Mouse (Mus musculus): ENCODE data around the gene Olfr69. TPM values are rescaled to one million over a fixed set of nuclear protein-coding genes. Genes with fewer than 3 reads are reported as not detected.
"Not testable (repeated sequence)": the region's sequence is repeated elsewhere in the genome, so short reads cannot be mapped to it uniquely, and the experiment has no call there.

Gene Olfr69
- not detected in 2 replicates for polyA plus RNA-seq (2014; fragmentation: Nextera tagmentation; extraction: Ambion mirVana)

- Histone ChIP-seq H3K27me3 (ENCODE audit: control insufficient read depth, insufficient read depth, low read length) (no peaks in the 10 kb centered on the region), H3K4me3 (ENCODE audit: low read depth, low read length) (no peak within 1 kb of the TSS), H3K27ac (replicated peaks; ENCODE audit: low read depth, low read length) (no peak within 1 kb of the TSS), H3K9me3 (replicated peaks; ENCODE audit: control insufficient read depth, low read length) (no peaks in the 10 kb centered on the region), H3K4me2 (ENCODE audit: low read depth, low read length) (no peak within 1 kb of the TSS), H3K9ac (replicated peaks; ENCODE audit: low read length) (no peak within 1 kb of the TSS), H3K4me1 (ENCODE audit: control insufficient read depth, insufficient read depth, low read length) (no peaks in the 10 kb centered on the region), H3K36me3 (replicated peaks; ENCODE audit: control insufficient read depth, insufficient read depth, low read depth, low read length) (no peaks in the 10 kb centered on the region)
- 81% methylated on average over 2 of the region's 2 CpGs for WGBS
- DNase-seq (ENCODE audit: low spot score) (no peak), ATAC-seq (replicated peaks; ENCODE audit: insufficient number of reproducible peaks, low FRiP score, low TSS enrichment, low read depth) (no peak)
These were observed at the start of gene Olfr69 for GRCm38 (mm10) chr7:103771494-103771893. Gene Olfr69 (minus strand): TSS chr7:103771594.

- not testable (repeated sequence) for H3K36me3 ChIP-seq (replicated peaks; ENCODE audit: control insufficient read depth, insufficient read depth, low read depth, low read length); H3K27ac ChIP-seq (replicated peaks; ENCODE audit: low read depth, low read length); H3K27me3 ChIP-seq (ENCODE audit: control insufficient read depth, insufficient read depth, low read length); H3K4me3 ChIP-seq (ENCODE audit: low read depth, low read length); DNase-seq (ENCODE audit: low spot score); H3K4me2 ChIP-seq (ENCODE audit: low read depth, low read length); ATAC-seq (replicated peaks; ENCODE audit: insufficient number of reproducible peaks, low FRiP score, low TSS enrichment, low read depth); H3K9me3 ChIP-seq (replicated peaks; ENCODE audit: control insufficient read depth, low read length); H3K9ac ChIP-seq (replicated peaks; ENCODE audit: low read length); H3K4me1 ChIP-seq (ENCODE audit: control insufficient read depth, insufficient read depth, low read length)
- WGBS: 67% methylated on average over 1 of the region's 2 CpGs
These were observed 43.7 kb upstream of the Olfr69 start for GRCm38 (mm10) chr7:103815085-103815484.

DNA sequence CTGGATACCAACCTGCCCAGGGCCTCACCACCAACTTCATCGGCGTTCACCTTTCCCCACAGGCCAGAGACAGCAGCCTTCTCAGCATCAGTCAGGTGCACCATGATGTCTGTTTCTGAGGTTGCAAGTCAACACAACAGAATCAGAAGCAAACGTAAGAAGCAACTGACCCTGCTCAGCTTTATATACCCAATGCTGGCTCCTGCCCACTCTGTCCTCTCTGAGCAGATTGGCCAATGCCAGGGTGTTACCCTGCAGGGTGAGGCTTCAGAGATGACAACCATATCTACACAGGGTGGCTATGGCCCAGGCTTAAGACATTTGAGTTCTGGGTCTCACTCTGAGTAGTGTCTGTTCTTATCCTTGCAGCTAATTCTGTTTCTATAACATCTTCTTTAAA, 42.4 kb upstream of the Olfr69 start, which contains the start of gene Hbb-bt:
Hbb-bt (minus strand) TSS at position 231 of the 400 bp plus-strand sequence.
- ATAC-seq (replicated peaks; ENCODE audit: insufficient number of reproducible peaks, low FRiP score, low TSS enrichment, low read depth): peak; percentile 56; the same call in 1 of the 2 replicates
- H3K9me3 ChIP-seq (replicated peaks; ENCODE audit: control insufficient read depth, low read length): no peaks in the 10 kb centered on the region
- DNase-seq (ENCODE audit: low spot score): no peak
- WGBS: 90% methylated on average over 3 of the region's 3 CpGs
- H3K27me3 ChIP-seq (ENCODE audit: control insufficient read depth, insufficient read depth, low read length): no peaks in the 10 kb centered on the region
- H3K4me3 ChIP-seq (ENCODE audit: low read depth, low read length): no peak within 1 kb of the TSS
- H3K4me1 ChIP-seq (ENCODE audit: control insufficient read depth, insufficient read depth, low read length): no peaks in the 10 kb centered on the region
- no peak within 1 kb of the TSS for H3K9ac ChIP-seq (replicated peaks; ENCODE audit: low read length)
- H3K4me2 ChIP-seq (ENCODE audit: low read depth, low read length): no peak within 1 kb of the TSS
- no peak within 1 kb of the TSS for H3K27ac ChIP-seq (replicated peaks; ENCODE audit: low read depth, low read length)
- no peaks in the 10 kb centered on the region for H3K36me3 ChIP-seq (replicated peaks; ENCODE audit: control insufficient read depth, insufficient read depth, low read depth, low read length)

DNA sequence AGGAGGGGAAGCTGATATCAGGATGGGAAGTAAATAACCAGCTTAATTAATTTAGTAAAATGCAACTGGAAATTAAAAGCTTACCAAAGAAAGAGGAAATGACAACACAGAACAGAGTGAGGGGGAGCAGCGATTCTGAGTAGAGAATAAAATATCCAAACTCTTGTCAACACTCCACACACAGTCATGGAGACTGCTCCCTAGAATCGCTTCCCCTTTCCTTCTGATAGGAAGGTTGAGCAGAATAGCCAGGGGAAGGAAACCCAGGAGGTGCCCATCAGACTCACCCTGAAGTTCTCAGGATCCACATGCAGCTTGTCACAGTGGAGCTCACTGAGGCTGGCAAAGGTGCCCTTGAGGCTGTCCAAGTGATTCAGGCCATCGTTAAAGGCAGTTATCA, 41.8 kb upstream of the Olfr69 start:
- not testable (repeated sequence) for DNase-seq (ENCODE audit: low spot score); H3K27me3 ChIP-seq (ENCODE audit: control insufficient read depth, insufficient read depth, low read length); H3K27ac ChIP-seq (replicated peaks; ENCODE audit: low read depth, low read length); H3K36me3 ChIP-seq (replicated peaks; ENCODE audit: control insufficient read depth, insufficient read depth, low read depth, low read length); H3K4me2 ChIP-seq (ENCODE audit: low read depth, low read length); H3K9me3 ChIP-seq (replicated peaks; ENCODE audit: control insufficient read depth, low read length); H3K4me3 ChIP-seq (ENCODE audit: low read depth, low read length); H3K9ac ChIP-seq (replicated peaks; ENCODE audit: low read length); ATAC-seq (replicated peaks; ENCODE audit: insufficient number of reproducible peaks, low FRiP score, low TSS enrichment, low read depth); H3K4me1 ChIP-seq (ENCODE audit: control insufficient read depth, insufficient read depth, low read length)
- no CpG with 5 or more reads among the region's 3 CpGs for WGBS

DNA sequence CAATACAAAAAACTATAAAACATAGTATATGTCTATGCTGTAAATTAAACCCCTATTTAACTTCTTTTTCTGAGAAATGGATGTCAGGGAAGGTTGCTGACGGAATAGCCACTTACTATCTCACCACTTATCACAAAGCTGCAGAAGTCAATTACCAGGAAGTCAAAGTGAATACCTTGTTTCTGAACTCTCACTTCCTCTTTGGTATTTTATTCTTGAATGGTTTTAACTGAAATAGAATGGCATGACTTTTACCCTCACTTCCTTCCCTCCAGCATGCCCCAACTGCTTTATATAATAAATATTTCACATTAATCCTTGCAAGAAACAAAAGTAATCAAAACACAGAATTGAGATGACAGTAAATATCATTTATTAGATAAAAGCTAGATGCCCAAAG, 40.8 kb upstream of the Olfr69 start:
- no peak overlapping the region for H3K4me2 ChIP-seq (ENCODE audit: low read depth, low read length)
- no peak for ATAC-seq (replicated peaks; ENCODE audit: insufficient number of reproducible peaks, low FRiP score, low TSS enrichment, low read depth)
- H3K36me3 ChIP-seq (replicated peaks; ENCODE audit: control insufficient read depth, insufficient read depth, low read depth, low read length): no peaks in the 10 kb centered on the region
- H3K9me3 ChIP-seq (replicated peaks; ENCODE audit: control insufficient read depth, low read length): no peaks in the 10 kb centered on the region
- H3K9ac ChIP-seq (replicated peaks; ENCODE audit: low read length): no peak overlapping the region
- H3K27me3 ChIP-seq (ENCODE audit: control insufficient read depth, insufficient read depth, low read length): no peaks in the 10 kb centered on the region
- no peak overlapping the region for H3K4me3 ChIP-seq (ENCODE audit: low read depth, low read length)
- DNase-seq (ENCODE audit: low spot score): no peak
- no peak overlapping the region for H3K27ac ChIP-seq (replicated peaks; ENCODE audit: low read depth, low read length)
- H3K4me1 ChIP-seq (ENCODE audit: control insufficient read depth, insufficient read depth, low read length): no peaks in the 10 kb centered on the region
- WGBS: 69% methylated on average over 1 of the region's 1 CpGs

- Histone ChIP-seq H3K36me3 (replicated peaks; ENCODE audit: control insufficient read depth, insufficient read depth, low read depth, low read length) (no peaks in the 10 kb centered on the region), H3K27me3 (ENCODE audit: control insufficient read depth, insufficient read depth, low read length) (no peaks in the 10 kb centered on the region), H3K4me1 (ENCODE audit: control insufficient read depth, insufficient read depth, low read length) (no peaks in the 10 kb centered on the region), H3K4me2 (ENCODE audit: low read depth, low read length) (no peak overlapping the region), H3K27ac (replicated peaks; ENCODE audit: low read depth, low read length) (no peak overlapping the region), H3K9me3 (replicated peaks; ENCODE audit: control insufficient read depth, low read length) (no peaks in the 10 kb centered on the region), H3K4me3 (ENCODE audit: low read depth, low read length) (no peak overlapping the region), H3K9ac (replicated peaks; ENCODE audit: low read length) (no peak overlapping the region)
- ATAC-seq (replicated peaks; ENCODE audit: insufficient number of reproducible peaks, low FRiP score, low TSS enrichment, low read depth) (no peak), DNase-seq (ENCODE audit: low spot score) (no peak)
- WGBS: 76% methylated on average over 1 of the region's 1 CpGs
These were observed 39.9 kb upstream of the Olfr69 start for GRCm38 (mm10) chr7:103811223-103811845.

DNA sequence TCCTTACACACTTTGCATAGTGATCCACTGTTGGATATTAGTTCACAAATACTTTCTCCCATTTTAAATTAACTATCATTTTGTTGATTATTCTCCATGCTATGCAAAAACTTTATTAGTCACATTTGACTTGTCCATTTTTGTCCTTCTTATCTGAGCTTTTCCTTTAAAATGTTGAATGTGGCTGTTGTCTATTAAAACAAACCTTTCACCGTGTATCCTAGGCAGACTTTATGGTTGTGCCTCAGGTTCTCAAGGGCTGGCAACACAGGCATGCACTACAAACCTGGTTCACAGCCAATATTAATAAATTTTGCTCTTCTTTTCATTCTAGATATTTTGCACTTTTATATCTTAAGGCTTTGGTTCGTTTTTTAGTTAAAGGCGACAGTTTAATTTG, 39.4 kb upstream of the Olfr69 start:
- H3K9me3 ChIP-seq (replicated peaks; ENCODE audit: control insufficient read depth, low read length): no peaks in the 10 kb centered on the region
- no peaks in the 10 kb centered on the region for H3K4me1 ChIP-seq (ENCODE audit: control insufficient read depth, insufficient read depth, low read length)
- no peak overlapping the region for H3K9ac ChIP-seq (replicated peaks; ENCODE audit: low read length)
- H3K4me2 ChIP-seq (ENCODE audit: low read depth, low read length): no peak overlapping the region
- no peak for DNase-seq (ENCODE audit: low spot score)
- H3K27ac ChIP-seq (replicated peaks; ENCODE audit: low read depth, low read length): no peak overlapping the region
- 79% methylated on average over 3 of the region's 3 CpGs for WGBS
- H3K4me3 ChIP-seq (ENCODE audit: low read depth, low read length): no peak overlapping the region
- ATAC-seq (replicated peaks; ENCODE audit: insufficient number of reproducible peaks, low FRiP score, low TSS enrichment, low read depth): no peak
- no peaks in the 10 kb centered on the region for H3K36me3 ChIP-seq (replicated peaks; ENCODE audit: control insufficient read depth, insufficient read depth, low read depth, low read length)
- H3K27me3 ChIP-seq (ENCODE audit: control insufficient read depth, insufficient read depth, low read length): no peaks in the 10 kb centered on the region

GRCm38 (mm10) chr7:103810296-103810695, 38.9 kb upstream of the Olfr69 start:
- Histone ChIP-seq H3K27ac (replicated peaks; ENCODE audit: low read depth, low read length) (no peak overlapping the region), H3K36me3 (replicated peaks; ENCODE audit: control insufficient read depth, insufficient read depth, low read depth, low read length) (no peaks in the 10 kb centered on the region), H3K4me1 (ENCODE audit: control insufficient read depth, insufficient read depth, low read length) (no peaks in the 10 kb centered on the region), H3K27me3 (ENCODE audit: control insufficient read depth, insufficient read depth, low read length) (no peaks in the 10 kb centered on the region), H3K9me3 (replicated peaks; ENCODE audit: control insufficient read depth, low read length) (no peaks in the 10 kb centered on the region), H3K4me3 (ENCODE audit: low read depth, low read length) (no peak overlapping the region), H3K9ac (replicated peaks; ENCODE audit: low read length) (no peak overlapping the region), H3K4me2 (ENCODE audit: low read depth, low read length) (no peak overlapping the region)
- DNase-seq (ENCODE audit: low spot score): no peak
- WGBS: 73% methylated on average over 1 of the region's 1 CpGs
- ATAC-seq (replicated peaks; ENCODE audit: insufficient number of reproducible peaks, low FRiP score, low TSS enrichment, low read depth): no peak

All from embryonic facial prominence, embryonic 11.5 days (tissue).